Mouse (Mus musculus): ENCODE results near the gene B9d2. TPM values are rescaled to one million over a fixed set of nuclear protein-coding genes. Genes with fewer than 3 reads are reported as not detected.
A peak's percentile ranks its signal among the peaks of the same experiment; 100 is the strongest.
"Not testable (repeated sequence)": the region's sequence is repeated elsewhere in the genome, so short reads cannot be mapped to it uniquely, and the experiment has no call there.

The B9d2 gene
- polyA plus RNA-seq, 1 experiment from 2014 or later, result 31.7 TPM

- ATAC-seq (ENCODE audit: insufficient number of reproducible peaks, low FRiP score, low TSS enrichment, low read depth), result 0 out of 2 replicates have a peak, but pooled peaks have one; percentile 31
These were observed 39.4 kb downstream of the B9d2 start for GRCm38 (mm10) chr7:25719761-25720610.

GRCm38 (mm10) chr7:25720760-25721159, 40.2 kb downstream of the B9d2 start:
- 87% methylated on average over 5 of the region's 5 CpGs for WGBS
- no peak for DNase-seq (ENCODE audit: low spot score)
- H3K4me2 ChIP-seq (ENCODE audit: low read depth, severe bottlenecking), result no peak overlapping the region
- no peaks in the 10 kb centered on the region for H3K9me3 ChIP-seq (ENCODE audit: control insufficient read depth, low read length)
- H3K27me3 ChIP-seq (ENCODE audit: control insufficient read depth, insufficient read depth, low read length), result no peaks in the 10 kb centered on the region
- no peak for ATAC-seq (ENCODE audit: insufficient number of reproducible peaks, low FRiP score, low TSS enrichment, low read depth)
- no peak overlapping the region for H3K27ac ChIP-seq (replicated peaks; ENCODE audit: low read depth, low read length)
- H3K9ac ChIP-seq (ENCODE audit: low read length), result no peak overlapping the region
- H3K4me3 ChIP-seq (ENCODE audit: low read depth, low read length), result no peak overlapping the region
- 0 out of 2 replicates have a peak, but pooled peaks cover 3% of the 10 kb centered on the region for H3K4me1 ChIP-seq (ENCODE audit: control insufficient read depth, insufficient read depth, low read length)
- H3K36me3 ChIP-seq (ENCODE audit: control insufficient read depth, insufficient read depth, low read length), result peaks cover 38% of the 10 kb centered on the region

More at GRCm38 (mm10) chr7:25719761-25720610, 39.4 kb downstream of the B9d2 start:
- Histone ChIP-seq H3K9me3 (ENCODE audit: control insufficient read depth, low read length) (no peaks in the 10 kb centered on the region), H3K4me1 (ENCODE audit: control insufficient read depth, insufficient read depth, low read length) (0 out of 2 replicates have a peak, but pooled peaks cover 3% of the 10 kb centered on the region), H3K9ac (ENCODE audit: low read length) (no peak overlapping the region), H3K27me3 (ENCODE audit: control insufficient read depth, insufficient read depth, low read length) (no peaks in the 10 kb centered on the region), H3K27ac (replicated peaks; ENCODE audit: low read depth, low read length) (no peak overlapping the region), H3K4me2 (ENCODE audit: low read depth, severe bottlenecking) (no peak overlapping the region), H3K4me3 (ENCODE audit: low read depth, low read length) (no peak overlapping the region), H3K36me3 (ENCODE audit: control insufficient read depth, insufficient read depth, low read length) (peaks cover 37% of the 10 kb centered on the region)
- 61% methylated on average over 10 of the region's 10 CpGs for WGBS
- peak; percentile 91 for DNase-seq (ENCODE audit: low spot score)

DNA sequence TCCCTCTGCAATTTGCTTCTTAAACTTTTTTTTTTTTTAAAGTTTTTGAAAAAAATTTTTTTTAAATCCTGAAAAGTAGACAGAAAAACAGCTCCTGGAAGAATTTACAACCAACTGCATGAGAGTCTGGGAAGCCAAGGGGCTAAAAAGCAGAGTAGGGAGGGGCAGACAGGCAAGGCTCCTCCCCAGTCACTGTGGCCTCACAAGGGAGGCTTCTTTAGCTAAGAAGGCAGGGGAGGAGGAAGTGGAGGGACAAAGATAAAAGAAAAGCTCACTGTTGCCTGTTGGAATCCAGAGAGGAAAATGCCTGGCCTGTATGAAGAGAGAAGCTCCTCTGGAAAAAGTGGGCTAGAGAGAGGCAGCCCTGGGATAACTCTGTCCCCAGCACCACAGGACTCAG, 41.2 kb downstream of the B9d2 start:
- H3K9ac ChIP-seq (ENCODE audit: low read length); H3K9me3 ChIP-seq (ENCODE audit: control insufficient read depth, low read length); H3K27me3 ChIP-seq (ENCODE audit: control insufficient read depth, insufficient read depth, low read length); H3K4me3 ChIP-seq (ENCODE audit: low read depth, low read length); H3K4me2 ChIP-seq (ENCODE audit: low read depth, severe bottlenecking); H3K27ac ChIP-seq (replicated peaks; ENCODE audit: low read depth, low read length); H3K4me1 ChIP-seq (ENCODE audit: control insufficient read depth, insufficient read depth, low read length); DNase-seq (ENCODE audit: low spot score); ATAC-seq (ENCODE audit: insufficient number of reproducible peaks, low FRiP score, low TSS enrichment, low read depth): not testable (repeated sequence)
- H3K36me3 ChIP-seq (ENCODE audit: control insufficient read depth, insufficient read depth, low read length), result peaks cover 43% of the 10 kb centered on the region

DNA sequence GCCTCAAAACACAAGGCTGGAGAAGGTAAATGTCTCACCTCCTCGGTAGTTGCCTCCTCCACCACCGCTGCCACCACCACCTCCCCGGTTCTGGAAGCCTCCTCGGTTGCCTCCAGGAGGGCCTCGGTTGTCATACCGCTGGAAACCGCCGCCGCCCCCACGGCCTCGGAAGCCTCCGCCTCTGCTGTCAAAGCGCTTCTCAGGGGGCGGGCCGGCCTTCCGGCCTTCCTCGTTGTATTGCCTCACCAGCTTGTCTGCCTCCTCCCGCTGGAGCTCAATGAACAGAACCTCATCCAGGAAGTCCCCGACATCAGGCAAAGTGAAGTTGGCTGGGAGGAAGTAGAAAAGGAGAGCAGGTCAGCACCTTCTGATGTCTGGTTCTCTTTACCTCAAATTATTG, 45.3 kb downstream of the B9d2 start:
- Histone ChIP-seq H3K9ac (ENCODE audit: low read length) (no peak overlapping the region), H3K9me3 (ENCODE audit: control insufficient read depth, low read length) (no peaks in the 10 kb centered on the region), H3K27me3 (ENCODE audit: control insufficient read depth, insufficient read depth, low read length) (no peaks in the 10 kb centered on the region), H3K4me1 (ENCODE audit: control insufficient read depth, insufficient read depth, low read length) (no peaks in the 10 kb centered on the region), H3K27ac (replicated peaks; ENCODE audit: low read depth, low read length) (no peak overlapping the region), H3K36me3 (ENCODE audit: control insufficient read depth, insufficient read depth, low read length) (peaks cover 57% of the 10 kb centered on the region), H3K4me2 (ENCODE audit: low read depth, severe bottlenecking) (no peak overlapping the region), H3K4me3 (ENCODE audit: low read depth, low read length) (no peak overlapping the region)
- ATAC-seq (ENCODE audit: insufficient number of reproducible peaks, low FRiP score, low TSS enrichment, low read depth) (no peak), DNase-seq (ENCODE audit: low spot score) (no peak)
- 85% methylated on average over 19 of the region's 19 CpGs for WGBS

- Histone ChIP-seq H3K4me2 (ENCODE audit: low read depth, severe bottlenecking) (no peak overlapping the region), H3K4me3 (ENCODE audit: low read depth, low read length) (no peak overlapping the region), H3K27ac (replicated peaks; ENCODE audit: low read depth, low read length) (no peak overlapping the region), H3K4me1 (ENCODE audit: control insufficient read depth, insufficient read depth, low read length) (no peaks in the 10 kb centered on the region), H3K27me3 (ENCODE audit: control insufficient read depth, insufficient read depth, low read length) (no peaks in the 10 kb centered on the region), H3K36me3 (ENCODE audit: control insufficient read depth, insufficient read depth, low read length) (peaks cover 54% of the 10 kb centered on the region), H3K9ac (ENCODE audit: low read length) (no peak overlapping the region), H3K9me3 (ENCODE audit: control insufficient read depth, low read length) (no peaks in the 10 kb centered on the region)
- ATAC-seq (ENCODE audit: insufficient number of reproducible peaks, low FRiP score, low TSS enrichment, low read depth), result no peak
- 93% methylated on average over 5 of the region's 5 CpGs for WGBS
- DNase-seq (ENCODE audit: low spot score), result no peak
These were observed 47.2 kb downstream of the B9d2 start for GRCm38 (mm10) chr7:25727800-25728199.

- no peaks in the 10 kb centered on the region for H3K4me1 ChIP-seq (ENCODE audit: control insufficient read depth, insufficient read depth, low read length)
- DNase-seq (ENCODE audit: low spot score) (no peak), ATAC-seq (ENCODE audit: insufficient number of reproducible peaks, low FRiP score, low TSS enrichment, low read depth) (no peak)
- H3K27me3 ChIP-seq (ENCODE audit: control insufficient read depth, insufficient read depth, low read length), result no peaks in the 10 kb centered on the region
- no peak overlapping the region for H3K4me3 ChIP-seq (ENCODE audit: low read depth, low read length)
- H3K27ac ChIP-seq (replicated peaks; ENCODE audit: low read depth, low read length), result no peak overlapping the region
- no peaks in the 10 kb centered on the region for H3K9me3 ChIP-seq (ENCODE audit: control insufficient read depth, low read length)
- H3K36me3 ChIP-seq (ENCODE audit: control insufficient read depth, insufficient read depth, low read length), result peaks cover 56% of the 10 kb centered on the region
- WGBS, result 59% methylated on average over 2 of the region's 2 CpGs
- H3K4me2 ChIP-seq (ENCODE audit: low read depth, severe bottlenecking), result no peak overlapping the region
- H3K9ac ChIP-seq (ENCODE audit: low read length), result no peak overlapping the region
These were observed 48.8 kb downstream of the B9d2 start for GRCm38 (mm10) chr7:25729396-25729795.

DNA sequence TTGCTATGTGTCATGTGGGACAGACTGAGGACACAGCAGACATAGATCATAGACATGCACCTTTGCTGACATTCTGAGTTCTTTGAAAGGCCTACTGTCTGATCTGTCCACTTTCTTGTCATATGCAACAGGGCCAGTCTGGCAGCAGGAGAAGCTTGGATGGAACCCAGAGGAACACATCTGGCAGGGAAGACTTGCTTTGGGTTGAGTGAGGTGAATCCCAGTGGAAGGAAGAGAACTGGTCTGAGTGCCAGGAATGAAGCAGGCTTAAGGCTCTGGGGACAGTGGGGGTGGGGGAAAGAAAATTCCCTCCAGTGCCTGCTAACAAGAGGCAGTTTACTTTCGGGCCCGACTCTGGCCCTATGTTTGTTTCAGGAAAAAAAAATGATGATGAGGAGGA, 49.3 kb downstream of the B9d2 start:
- 95% methylated on average over 2 of the region's 2 CpGs for WGBS

DNA sequence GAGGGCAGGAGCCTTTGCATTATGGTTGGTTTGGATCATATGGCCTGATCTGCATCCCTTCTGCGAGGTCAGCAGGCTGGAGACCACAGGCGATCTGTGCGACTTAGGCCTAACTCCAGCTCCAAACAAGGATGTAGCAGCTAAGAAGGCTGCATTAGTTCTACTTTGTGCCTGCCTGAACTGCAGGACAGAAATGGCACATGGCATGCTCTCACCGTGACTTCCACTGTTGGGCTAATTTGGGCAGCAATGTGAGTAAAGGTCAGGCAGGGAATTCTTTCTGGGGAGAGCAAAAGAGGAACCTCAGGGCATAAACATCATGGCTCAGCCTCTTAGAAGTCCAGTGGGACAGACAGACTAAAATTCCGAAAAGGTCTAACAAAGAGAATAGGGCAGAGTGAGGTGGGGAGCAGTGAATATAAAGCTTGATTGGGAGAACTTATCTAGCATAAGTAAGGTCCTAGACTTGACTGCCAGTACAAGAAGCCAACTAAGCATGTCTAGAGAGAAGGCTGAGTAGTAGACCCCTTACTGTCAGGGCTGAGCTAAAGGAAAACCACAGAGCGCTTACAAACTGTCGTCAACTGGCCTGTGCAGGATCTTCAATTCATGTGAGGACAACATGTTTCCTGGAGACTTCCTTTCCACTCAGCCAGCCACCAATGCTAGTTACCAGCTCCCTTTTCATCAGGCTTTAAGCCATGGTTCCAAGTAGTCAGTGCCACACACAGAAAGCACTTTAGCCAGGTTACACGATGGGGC, 50.9 kb downstream of the B9d2 start:
- Histone ChIP-seq H3K4me2 (ENCODE audit: low read depth, severe bottlenecking) (no peak overlapping the region), H3K4me3 (ENCODE audit: low read depth, low read length) (no peak overlapping the region), H3K27ac (replicated peaks; ENCODE audit: low read depth, low read length) (no peak overlapping the region), H3K36me3 (ENCODE audit: control insufficient read depth, insufficient read depth, low read length) (peaks cover 46% of the 10 kb centered on the region), H3K4me1 (ENCODE audit: control insufficient read depth, insufficient read depth, low read length) (no peaks in the 10 kb centered on the region), H3K9ac (ENCODE audit: low read length) (no peak overlapping the region), H3K9me3 (ENCODE audit: control insufficient read depth, low read length) (no peaks in the 10 kb centered on the region), H3K27me3 (ENCODE audit: control insufficient read depth, insufficient read depth, low read length) (no peaks in the 10 kb centered on the region)
- 89% methylated on average over 8 of the region's 8 CpGs for WGBS
- ATAC-seq (ENCODE audit: insufficient number of reproducible peaks, low FRiP score, low TSS enrichment, low read depth) (no peak), DNase-seq (ENCODE audit: low spot score) (no peak)

More for the DNA sequence above, 49.3 kb downstream of the B9d2 start:
- no peaks in the 10 kb centered on the region for H3K9me3 ChIP-seq (ENCODE audit: control insufficient read depth, low read length)
- H3K27ac ChIP-seq (replicated peaks; ENCODE audit: low read depth, low read length), result no peak overlapping the region
- DNase-seq (ENCODE audit: low spot score) (no peak), ATAC-seq (ENCODE audit: insufficient number of reproducible peaks, low FRiP score, low TSS enrichment, low read depth) (no peak)
- no peaks in the 10 kb centered on the region for H3K27me3 ChIP-seq (ENCODE audit: control insufficient read depth, insufficient read depth, low read length)
- no peak overlapping the region for H3K9ac ChIP-seq (ENCODE audit: low read length)
- H3K4me3 ChIP-seq (ENCODE audit: low read depth, low read length), result no peak overlapping the region
- H3K4me2 ChIP-seq (ENCODE audit: low read depth, severe bottlenecking), result no peak overlapping the region
- no peaks in the 10 kb centered on the region for H3K4me1 ChIP-seq (ENCODE audit: control insufficient read depth, insufficient read depth, low read length)
- H3K36me3 ChIP-seq (ENCODE audit: control insufficient read depth, insufficient read depth, low read length), result peaks cover 55% of the 10 kb centered on the region
